Mouse (Mus musculus): ENCODE results near the gene Enpep.

- TF ChIP-seq GATA1 (IDR thresholded peaks at IDR 0.05; ENCODE audit: low read length) (no peak), TAL1 (IDR thresholded peaks at IDR 0.05; ENCODE audit: low read length) (no peak)
Measured at GRCm38 (mm10) chr3:129238664-129239258, 93.8 kb downstream of the Enpep start.

Data from erythroblast, embryonic 14.5 days (primary cell).